In the genomic region with DNA sequence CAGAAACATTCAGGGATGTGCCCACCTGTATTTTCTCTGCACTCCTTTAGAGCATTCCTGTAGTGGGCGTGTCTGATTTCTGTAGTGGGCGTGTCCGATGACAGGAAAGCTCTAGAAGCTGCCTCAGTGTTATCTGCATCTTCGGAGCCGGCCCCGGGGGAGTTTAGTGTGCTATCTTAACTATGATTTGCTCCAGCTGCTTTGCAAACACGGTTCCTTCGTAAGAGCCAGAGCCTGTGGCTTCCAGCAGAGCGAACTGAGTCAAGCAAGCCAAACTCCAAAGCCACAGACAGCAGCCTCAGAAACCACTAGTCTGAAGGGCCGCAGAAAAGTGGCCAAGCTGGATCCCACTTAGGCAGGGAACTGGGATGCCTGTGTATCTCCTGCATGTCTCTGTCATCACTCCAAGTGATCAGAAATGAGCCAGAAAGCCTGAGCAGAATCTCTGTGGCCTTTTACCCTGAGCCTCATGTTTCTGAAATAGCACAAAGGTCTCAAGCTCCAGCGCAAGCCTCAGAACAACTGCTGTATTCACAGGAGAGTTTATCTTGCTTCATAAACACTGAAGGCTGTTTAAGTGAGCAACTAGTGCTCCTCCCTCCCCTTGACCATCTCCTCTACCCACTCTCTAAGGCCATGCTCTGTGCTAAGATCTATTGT, we compare ENCODE assay signal across 8 mouse cellular contexts. TPM values are rescaled to one million over a fixed set of nuclear protein-coding genes. Genes with fewer than 3 reads are reported as not detected.
DNase-seq lines count a peak whose midpoint lies in the region; ATAC-seq and TF ChIP-seq lines count a peak whose summit lies in the region.

No protein-coding gene starts in this region.

- peak; percentile 42 for DNase-seq in kidney, adult 2 months
- DNase-seq in kidney, adult 11 months, result no peak
- peak; percentile 49 to 57 for DNase-seq in heart, postnatal 36 days
- DNase-seq in T-cell, adult 2 months (ENCODE audit: low spot score), result no peak
- no peak for DNase-seq in hindbrain, embryonic 14.5 days (ENCODE audit: low spot score)
- no peak for DNase-seq in cerebellum, postnatal 36 days

- H3K27ac ChIP-seq in kidney, adult 2 months (ENCODE audit: insufficient read depth, low read depth, low read length), result peak overlapping the region; percentile 76; the same call in 1 of the 2 replicates
- peak overlapping the region; percentile 64 for H3K27ac ChIP-seq in brown adipose tissue, adult 24 weeks (replicated peaks; ENCODE audit: low read depth, low read length)
- no peak overlapping the region for H3K27ac ChIP-seq in stomach, embryonic 14.5 days (ENCODE audit: low read length)
- H3K27ac ChIP-seq in hindbrain, embryonic 14.5 days, result no peak overlapping the region

- intact Hi-C loops in heart, postnatal 36 days (cut with DNase I), result no loop called here

- H3K4me2 ChIP-seq in stomach, embryonic 14.5 days (replicated peaks; ENCODE audit: low read depth, low read length), result no peak overlapping the region
- H3K4me2 ChIP-seq in hindbrain, embryonic 14.5 days (replicated peaks), result no peak overlapping the region

- WGBS in kidney, adult 2 months, result 59% methylated on average over 11 of the region's 11 CpGs
- 26% methylated on average over 11 of the region's 11 CpGs for WGBS in stomach, embryonic 14.5 days
- 60% methylated on average over 11 of the region's 11 CpGs for WGBS in hindbrain, embryonic 14.5 days

- no peak overlapping the region for H3K4me3 ChIP-seq in kidney, adult 2 months (ENCODE audit: insufficient read depth, low read depth, low read length)
- no peak overlapping the region for H3K4me3 ChIP-seq in brown adipose tissue, adult 24 weeks (ENCODE audit: insufficient read depth, low read depth, low read length)
- H3K4me3 ChIP-seq in stomach, embryonic 14.5 days (ENCODE audit: low read depth, low read length), result no peak overlapping the region
- H3K4me3 ChIP-seq in hindbrain, embryonic 14.5 days (replicated peaks; ENCODE audit: low read length), result no peak overlapping the region

- peak; percentile 42; the same call in 1 of the 2 replicates for ATAC-seq in stomach, embryonic 14.5 days (ENCODE audit: insufficient number of reproducible peaks, insufficient read depth, low FRiP score, low read depth)
- no peak for ATAC-seq in hindbrain, embryonic 14.5 days (ENCODE audit: low FRiP score)

- no peak for TF ChIP-seq CTCF in kidney, adult 2 months (conservative IDR thresholded peaks at IDR 0.05; ENCODE audit: insufficient read depth, insufficient read length, low read depth, low read length)

- no peak overlapping the region for H3K9ac ChIP-seq in stomach, embryonic 14.5 days (replicated peaks; ENCODE audit: low read depth, low read length)
- H3K9ac ChIP-seq in hindbrain, embryonic 14.5 days, result no peak overlapping the region

- H3K9me3 ChIP-seq in stomach, embryonic 14.5 days (ENCODE audit: control insufficient read depth, low read depth, low read length), result no peaks in the 10 kb centered on the region
- no peaks in the 10 kb centered on the region for H3K9me3 ChIP-seq in hindbrain, embryonic 14.5 days (ENCODE audit: control insufficient read depth, low read length)

- no peaks in the 10 kb centered on the region for H3K27me3 ChIP-seq in kidney, adult 2 months (replicated peaks; ENCODE audit: control insufficient read depth, insufficient read depth, low read length)
- no peaks in the 10 kb centered on the region for H3K27me3 ChIP-seq in stomach, embryonic 14.5 days (ENCODE audit: control insufficient read depth, insufficient read depth, low read length)
- no peaks in the 10 kb centered on the region for H3K27me3 ChIP-seq in hindbrain, embryonic 14.5 days (ENCODE audit: control insufficient read depth, insufficient read depth, low read length)

- TF ChIP-seq POLR2A in kidney, adult 2 months (IDR thresholded peaks at IDR 0.05; ENCODE audit: low read depth, low read length), result no peak

- H3K4me1 ChIP-seq in kidney, adult 2 months (ENCODE audit: control insufficient read depth, insufficient read depth, low read length), result peaks cover 4% of the 10 kb centered on the region; the same call in 1 of the 2 replicates
- peaks cover 9% of the 10 kb centered on the region for H3K4me1 ChIP-seq in brown adipose tissue, adult 24 weeks (ENCODE audit: control insufficient read depth, insufficient read depth, insufficient read length, low read length)
- no peaks in the 10 kb centered on the region for H3K4me1 ChIP-seq in stomach, embryonic 14.5 days (ENCODE audit: control insufficient read depth, insufficient read depth, low read length)
- H3K4me1 ChIP-seq in hindbrain, embryonic 14.5 days (replicated peaks; ENCODE audit: control insufficient read depth, insufficient read depth, low read length), result no peaks in the 10 kb centered on the region

- no peaks in the 10 kb centered on the region for H3K36me3 ChIP-seq in kidney, adult 2 months (ENCODE audit: control insufficient read depth, insufficient read depth, low read length)
- H3K36me3 ChIP-seq in stomach, embryonic 14.5 days (ENCODE audit: control insufficient read depth, insufficient read depth, low read length), result no peaks in the 10 kb centered on the region
- H3K36me3 ChIP-seq in hindbrain, embryonic 14.5 days (replicated peaks; ENCODE audit: control insufficient read depth, insufficient read depth), result no peaks in the 10 kb centered on the region

RNA-seq across cellular contexts. Expression of a gene that starts 55.5 kb away (rescaled TPM):
- 124 and 126 TPM in 2 replicates for polyA plus RNA-seq in kidney, adult 2 months (2012; rRNA removed)
- 30.6 and 41.6 TPM in 2 replicates for polyA plus RNA-seq in brown adipose tissue, adult 24 weeks (2012; ENCODE audit: insufficient read depth, insufficient read length, missing spikeins)
- 10 to 100 TPM; 89.4 to 95.7 TPM for total RNA-seq in heart, postnatal 36 days (2021)
- polyA plus RNA-seq in stomach, embryonic 14.5 days (2014; fragmentation: Nextera tagmentation; extraction: Ambion mirVana), result 28.7 and 31.3 TPM in 2 replicates
- polyA plus RNA-seq in hindbrain, embryonic 14.5 days (2014; fragmentation: Nextera tagmentation; extraction: Ambion mirVana), result 13.0 and 14.3 TPM in 2 replicates

Comparison
In these comparisons a context has a peak if more than half of its experiments do, and no peak if none do; other contexts are left out.
1. DNase-seq: peak in kidney, adult 2 months (single experiment) and heart, postnatal 36 days (2 of 2); none in kidney, adult 11 months (single experiment), T-cell, adult 2 months (single experiment), hindbrain, embryonic 14.5 days (single experiment) and cerebellum, postnatal 36 days (0 of 2).
2. H3K27ac ChIP-seq: peak in kidney, adult 2 months (single experiment) and brown adipose tissue, adult 24 weeks (single experiment); none in stomach, embryonic 14.5 days (single experiment) and hindbrain, embryonic 14.5 days (single experiment).